Mouse (Mus musculus) heart, postnatal 0 days (tissue): ENCODE measurements around the gene Tuba3a.

ENCODE experiments used
- CTCF ChIP-seq: IDR thresholded peaks from 2 replicates; pipeline ENCODE4 v1.5.1; 2016; ENCODE audit warnings: antibody characterized with exemption, control low read depth, low read depth
- EP300 ChIP-seq: IDR thresholded peaks from 2 replicates; pipeline ENCODE4 v1.6.1; 2016; ENCODE audit warnings: antibody characterized with exemption, low read depth

- TF ChIP-seq CTCF (no peak), EP300 (no peak)
These were observed 51.4 kb downstream of the Tuba3a start for GRCm38 (mm10) chr6:125234520-125234828.
